Mouse (Mus musculus): ENCODE measurements at regions not wholly inside any gene's neighbourhood (a gene's known extent, or its start where the extent isn't known, plus 50 kb on each side); places are given as distances from the start of the nearest gene placed in this dataset.

DNA sequence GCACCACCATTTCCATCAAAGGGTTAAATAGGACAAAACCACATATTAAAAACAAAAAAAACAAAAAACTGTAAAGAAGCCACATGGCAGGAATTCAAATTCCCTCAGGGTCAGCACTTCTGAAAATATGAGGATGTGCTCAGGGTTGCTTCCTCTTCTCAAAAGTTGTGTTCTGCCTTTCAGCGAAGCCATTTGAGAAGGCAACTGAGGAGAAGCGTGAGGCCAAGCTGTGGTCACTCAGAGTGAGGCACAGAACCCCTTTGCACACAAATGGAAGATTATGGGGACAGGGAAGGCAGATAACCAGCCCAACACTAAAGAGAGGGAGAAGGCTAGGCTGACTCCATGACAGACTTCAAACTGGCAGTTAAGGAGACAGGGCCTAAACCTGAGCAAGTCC lies 142.8 kb upstream of the Jade1 start:
- H3K4me2 ChIP-seq (ENCODE audit: low read depth, low read length), result no peak overlapping the region
- ATAC-seq (ENCODE audit: low read depth), result no peak
- no peak overlapping the region for H3K27ac ChIP-seq (ENCODE audit: low read depth, low read length)
- H3K9ac ChIP-seq (replicated peaks; ENCODE audit: low read depth, low read length), result no peak overlapping the region
- no peaks in the 10 kb centered on the region for H3K27me3 ChIP-seq (ENCODE audit: control insufficient read depth, insufficient read depth, low read length)
- no peaks in the 10 kb centered on the region for H3K9me3 ChIP-seq (ENCODE audit: control insufficient read depth, low read length)
- WGBS, result 87% methylated on average over 2 of the region's 2 CpGs
- H3K36me3 ChIP-seq (ENCODE audit: control insufficient read depth, insufficient read depth, low read length), result no peaks in the 10 kb centered on the region
- H3K4me1 ChIP-seq (ENCODE audit: control insufficient read depth, insufficient read depth, low read length), result peaks cover 7% of the 10 kb centered on the region
- H3K4me3 ChIP-seq (ENCODE audit: low read depth, low read length), result no peak overlapping the region

DNA sequence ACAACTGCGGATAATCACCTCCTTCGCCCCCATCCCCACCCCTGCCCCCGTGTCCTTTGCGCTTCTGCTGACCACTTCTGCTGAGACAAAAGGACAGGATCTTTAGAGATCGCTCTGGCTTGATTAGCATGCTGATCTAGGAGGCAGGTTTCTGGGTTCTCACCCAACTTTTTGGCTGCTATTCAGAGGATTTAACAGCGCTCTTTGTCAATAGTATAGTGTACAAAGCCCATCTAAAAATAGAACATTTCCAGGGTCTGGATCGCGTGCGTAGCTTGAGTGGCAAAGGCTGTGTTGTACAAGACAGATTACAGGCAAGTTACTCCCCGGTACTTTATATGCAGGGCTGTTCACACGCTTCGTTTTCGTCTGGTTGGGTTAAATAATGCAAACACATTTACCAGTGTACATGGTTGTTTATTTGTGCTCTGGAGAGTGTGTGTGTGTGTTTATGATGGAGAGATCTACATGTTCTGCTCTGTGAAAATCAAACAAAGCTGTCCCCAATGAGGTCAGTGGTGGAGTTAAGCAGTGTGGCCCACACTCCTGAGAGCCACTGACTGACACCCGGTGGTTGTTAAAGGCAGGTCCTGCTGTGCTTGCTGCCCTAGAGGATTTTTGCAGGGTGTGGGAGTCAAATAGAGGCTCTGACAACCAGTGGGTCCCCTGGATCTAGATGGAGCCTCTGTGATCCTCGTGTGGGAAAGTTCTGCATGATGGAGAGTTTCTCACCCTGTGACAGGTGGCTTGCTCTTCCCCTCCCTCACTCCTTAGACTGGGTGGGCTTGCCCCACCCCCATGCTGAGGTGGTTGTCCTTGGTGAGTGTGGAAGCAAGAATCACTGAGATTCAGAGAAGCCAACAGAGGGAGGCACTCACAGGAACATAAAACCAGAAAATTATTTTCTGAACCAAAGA lies 146.5 kb upstream of the Jade1 start:
- Histone ChIP-seq H3K9me3 (ENCODE audit: control insufficient read depth, low read length) (no peaks in the 10 kb centered on the region), H3K27me3 (ENCODE audit: control insufficient read depth, insufficient read depth, low read length) (no peaks in the 10 kb centered on the region), H3K36me3 (ENCODE audit: control insufficient read depth, insufficient read depth, low read length) (no peaks in the 10 kb centered on the region), H3K4me2 (ENCODE audit: low read depth, low read length) (peak overlapping the region; percentile 81), H3K4me3 (ENCODE audit: low read depth, low read length) (peak overlapping the region; percentile 41), H3K27ac (ENCODE audit: low read depth, low read length) (peak overlapping the region; percentile 76), H3K4me1 (ENCODE audit: control insufficient read depth, insufficient read depth, low read length) (peaks cover 7% of the 10 kb centered on the region), H3K9ac (replicated peaks; ENCODE audit: low read depth, low read length) (peak overlapping the region; percentile 64)
- ATAC-seq (ENCODE audit: low read depth), result peak; percentile 82
- WGBS, result 6% methylated on average over 15 of the region's 15 CpGs

DNA sequence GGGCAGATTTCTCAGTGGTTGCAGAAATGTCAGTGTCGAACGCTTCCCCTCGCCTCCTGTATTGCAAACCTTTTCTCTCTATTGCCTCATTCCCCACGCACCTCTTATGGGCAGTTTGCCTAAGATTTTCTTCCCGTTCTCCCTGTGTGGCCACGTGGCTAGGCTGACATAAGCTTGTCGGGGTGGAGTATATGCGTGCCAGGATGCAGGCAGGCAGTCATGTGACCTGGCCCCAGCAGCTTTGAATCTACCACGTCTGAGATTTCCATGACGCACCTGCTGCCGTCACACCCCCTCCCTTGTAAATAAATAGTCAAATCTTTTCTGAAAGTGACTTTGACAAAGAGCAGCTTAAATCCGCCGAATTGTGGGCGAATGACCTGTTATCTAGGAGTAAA lies 147.1 kb upstream of the Jade1 start:
- Histone ChIP-seq H3K36me3 (ENCODE audit: control insufficient read depth, insufficient read depth, low read length) (no peaks in the 10 kb centered on the region), H3K27me3 (ENCODE audit: control insufficient read depth, insufficient read depth, low read length) (no peaks in the 10 kb centered on the region), H3K4me3 (ENCODE audit: low read depth, low read length) (peak overlapping the region; percentile 41), H3K4me1 (ENCODE audit: control insufficient read depth, insufficient read depth, low read length) (peaks cover 7% of the 10 kb centered on the region), H3K4me2 (ENCODE audit: low read depth, low read length) (peak overlapping the region; percentile 81), H3K27ac (ENCODE audit: low read depth, low read length) (peak overlapping the region; percentile 76), H3K9ac (replicated peaks; ENCODE audit: low read depth, low read length) (peak overlapping the region; percentile 64), H3K9me3 (ENCODE audit: control insufficient read depth, low read length) (no peaks in the 10 kb centered on the region)
- peak; percentile 96 for ATAC-seq (ENCODE audit: low read depth)
- WGBS, result 5% methylated on average over 14 of the region's 14 CpGs

DNA sequence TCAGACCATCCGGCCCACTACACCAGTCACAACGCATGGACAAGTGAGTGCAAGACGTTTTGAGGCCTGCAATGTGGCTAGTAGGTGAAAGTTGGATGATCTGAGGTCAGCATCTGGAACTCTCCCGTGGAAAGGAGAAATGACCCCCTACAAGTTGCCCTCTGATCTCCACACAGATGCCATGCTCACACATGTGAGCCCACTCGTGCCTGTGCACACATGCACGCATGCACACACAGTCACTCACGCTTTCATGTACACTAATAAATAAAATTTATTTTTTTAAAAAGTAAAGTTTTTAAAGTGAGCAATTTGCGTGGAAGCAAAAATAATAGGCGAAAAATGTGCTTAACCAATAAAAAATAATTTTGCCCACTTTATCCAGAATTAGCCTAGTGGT lies 147.5 kb upstream of the Jade1 start:
- Histone ChIP-seq H3K9me3 (ENCODE audit: control insufficient read depth, low read length) (no peaks in the 10 kb centered on the region), H3K4me3 (ENCODE audit: low read depth, low read length) (peak overlapping the region; percentile 41), H3K9ac (replicated peaks; ENCODE audit: low read depth, low read length) (no peak overlapping the region; the same call in 1 of the 2 replicates), H3K36me3 (ENCODE audit: control insufficient read depth, insufficient read depth, low read length) (no peaks in the 10 kb centered on the region), H3K27ac (ENCODE audit: low read depth, low read length) (no peak overlapping the region), H3K27me3 (ENCODE audit: control insufficient read depth, insufficient read depth, low read length) (no peaks in the 10 kb centered on the region), H3K4me2 (ENCODE audit: low read depth, low read length) (peak overlapping the region; percentile 81; the same call in 1 of the 2 replicates), H3K4me1 (ENCODE audit: control insufficient read depth, insufficient read depth, low read length) (peaks cover 7% of the 10 kb centered on the region)
- WGBS, result 84% methylated on average over 9 of the region's 9 CpGs
- ATAC-seq (ENCODE audit: low read depth), result peak; percentile 38; the same call in 1 of the 2 replicates

DNA sequence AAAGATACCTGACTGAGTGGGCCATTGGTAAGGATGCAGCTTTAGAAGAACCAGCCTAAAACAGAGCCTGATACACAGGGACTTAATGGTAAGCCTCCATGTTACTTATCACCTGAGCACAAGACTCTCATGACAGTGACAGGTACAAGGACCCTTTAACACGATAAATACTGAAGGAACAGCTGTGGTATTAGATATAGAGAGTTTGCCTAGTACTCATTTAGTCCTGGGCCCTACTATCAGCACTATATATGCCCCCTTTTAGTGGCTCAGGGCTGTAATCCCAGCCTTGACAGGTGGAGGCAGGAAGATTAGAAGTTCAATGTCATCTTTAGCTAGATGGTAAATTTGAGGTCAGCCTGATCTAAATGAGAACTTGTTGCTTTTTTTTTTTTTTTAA lies 148.0 kb upstream of the Jade1 start:
- Histone ChIP-seq H3K9ac (replicated peaks; ENCODE audit: low read depth, low read length) (no peak overlapping the region), H3K36me3 (ENCODE audit: control insufficient read depth, insufficient read depth, low read length) (no peaks in the 10 kb centered on the region), H3K4me3 (ENCODE audit: low read depth, low read length) (no peak overlapping the region), H3K4me1 (ENCODE audit: control insufficient read depth, insufficient read depth, low read length) (peaks cover 7% of the 10 kb centered on the region), H3K4me2 (ENCODE audit: low read depth, low read length) (no peak overlapping the region), H3K27me3 (ENCODE audit: control insufficient read depth, insufficient read depth, low read length) (no peaks in the 10 kb centered on the region), H3K27ac (ENCODE audit: low read depth, low read length) (no peak overlapping the region), H3K9me3 (ENCODE audit: control insufficient read depth, low read length) (no peaks in the 10 kb centered on the region)
- WGBS, result 83% methylated on average over 1 of the region's 1 CpGs
- ATAC-seq (ENCODE audit: low read depth), result no peak

DNA sequence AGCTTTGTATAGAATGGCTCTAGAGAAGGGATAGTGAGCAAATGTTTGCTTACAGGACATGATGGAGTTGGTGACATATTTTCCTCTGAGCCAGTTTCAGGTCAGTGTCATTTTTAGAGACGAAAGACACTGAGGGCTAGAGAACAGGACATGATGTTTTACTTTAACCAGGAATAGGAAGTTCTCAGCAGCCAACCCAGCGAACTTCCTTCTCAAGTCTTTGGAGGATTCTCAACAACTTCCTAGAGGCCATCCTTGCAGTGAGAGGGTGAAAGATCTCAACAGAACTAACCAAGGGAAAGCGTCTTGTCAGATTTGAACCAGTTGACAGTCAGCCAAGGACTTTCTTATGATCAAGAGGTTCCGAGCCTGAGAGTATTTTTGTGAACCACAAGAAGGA lies 153.7 kb upstream of the Jade1 start:
- ATAC-seq (ENCODE audit: low read depth), result no peak
- WGBS, result 90% methylated on average over 4 of the region's 4 CpGs
- Histone ChIP-seq H3K36me3 (ENCODE audit: control insufficient read depth, insufficient read depth, low read length) (no peaks in the 10 kb centered on the region), H3K27ac (ENCODE audit: low read depth, low read length) (no peak overlapping the region), H3K9me3 (ENCODE audit: control insufficient read depth, low read length) (no peaks in the 10 kb centered on the region), H3K27me3 (ENCODE audit: control insufficient read depth, insufficient read depth, low read length) (no peaks in the 10 kb centered on the region), H3K9ac (replicated peaks; ENCODE audit: low read depth, low read length) (no peak overlapping the region), H3K4me3 (ENCODE audit: low read depth, low read length) (no peak overlapping the region), H3K4me1 (ENCODE audit: control insufficient read depth, insufficient read depth, low read length) (no peaks in the 10 kb centered on the region), H3K4me2 (ENCODE audit: low read depth, low read length) (no peak overlapping the region)

DNA sequence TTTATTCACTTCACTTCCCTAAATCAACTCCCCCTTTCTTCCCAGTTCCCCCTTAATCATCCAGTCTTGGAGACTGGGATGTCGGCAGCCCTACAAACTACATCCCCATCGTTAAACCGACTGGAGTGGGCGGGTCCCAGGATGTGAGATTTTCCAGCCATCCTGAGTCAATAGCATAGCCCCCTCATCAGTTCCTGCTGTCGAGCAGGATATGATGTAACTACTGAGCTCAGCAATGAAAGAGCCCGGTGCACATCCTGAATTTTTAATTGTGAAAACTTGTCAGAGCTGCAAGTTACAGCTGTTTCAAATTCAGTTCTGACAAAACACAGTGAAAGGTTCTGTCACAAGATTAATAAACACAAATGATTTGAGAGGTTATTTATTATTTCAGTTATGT lies 165.7 kb upstream of the Jade1 start:
- Histone ChIP-seq H3K4me2 (ENCODE audit: low read depth, low read length) (no peak overlapping the region), H3K27me3 (ENCODE audit: control insufficient read depth, insufficient read depth, low read length) (no peaks in the 10 kb centered on the region), H3K9me3 (ENCODE audit: control insufficient read depth, low read length) (no peaks in the 10 kb centered on the region), H3K27ac (ENCODE audit: low read depth, low read length) (no peak overlapping the region), H3K9ac (replicated peaks; ENCODE audit: low read depth, low read length) (no peak overlapping the region), H3K4me1 (ENCODE audit: control insufficient read depth, insufficient read depth, low read length) (no peaks in the 10 kb centered on the region), H3K4me3 (ENCODE audit: low read depth, low read length) (no peak overlapping the region), H3K36me3 (ENCODE audit: control insufficient read depth, insufficient read depth, low read length) (no peaks in the 10 kb centered on the region)
- ATAC-seq (ENCODE audit: low read depth), result no peak
- WGBS, result 60% methylated on average over 6 of the region's 6 CpGs

DNA sequence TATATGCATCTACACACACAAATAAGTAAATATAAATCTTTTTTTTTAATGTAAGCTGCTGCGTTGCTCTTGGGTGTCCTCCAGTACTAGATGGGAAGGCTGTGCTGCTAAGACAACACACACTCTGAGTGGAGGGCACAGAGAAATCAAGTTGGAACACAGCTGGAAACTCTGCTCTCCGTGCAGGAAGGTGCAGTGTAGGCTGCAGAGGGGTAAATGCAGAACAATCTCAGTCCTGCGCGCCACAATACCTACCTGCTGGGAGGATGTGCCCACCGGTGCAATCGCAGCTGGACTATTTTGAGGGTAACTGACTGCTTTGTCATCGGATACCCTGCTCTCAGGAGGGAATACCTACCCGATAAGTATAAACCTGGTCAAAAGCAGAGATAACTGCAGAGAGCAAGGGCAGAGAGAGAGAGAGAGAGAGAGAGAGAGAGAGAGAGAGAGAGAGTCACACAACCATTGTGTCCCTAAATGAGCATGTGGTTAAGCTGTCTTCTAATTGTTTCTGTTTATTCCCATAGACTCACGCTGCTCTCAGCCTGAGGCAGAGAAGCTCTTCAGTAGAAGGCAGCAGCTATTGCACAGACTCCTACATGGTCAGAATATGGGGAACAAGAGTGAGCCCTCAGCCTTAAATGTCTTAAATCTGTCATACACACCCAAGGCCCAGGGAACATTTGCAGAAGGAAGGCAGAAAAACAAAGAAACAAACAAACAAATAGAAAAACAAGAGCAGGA lies 167.9 kb upstream of the Jade1 start:
- H3K4me2 ChIP-seq (ENCODE audit: low read depth, low read length), result no peak overlapping the region
- no peaks in the 10 kb centered on the region for H3K9me3 ChIP-seq (ENCODE audit: control insufficient read depth, low read length)
- peak; percentile 60; the same call in 1 of the 2 replicates for ATAC-seq (ENCODE audit: low read depth)
- no peak overlapping the region for H3K9ac ChIP-seq (replicated peaks; ENCODE audit: low read depth, low read length)
- H3K4me1 ChIP-seq (ENCODE audit: control insufficient read depth, insufficient read depth, low read length), result no peaks in the 10 kb centered on the region
- H3K4me3 ChIP-seq (ENCODE audit: low read depth, low read length), result no peak overlapping the region
- H3K27ac ChIP-seq (ENCODE audit: low read depth, low read length), result no peak overlapping the region
- WGBS, result 42% methylated on average over 9 of the region's 9 CpGs
- no peaks in the 10 kb centered on the region for H3K36me3 ChIP-seq (ENCODE audit: control insufficient read depth, insufficient read depth, low read length)
- H3K27me3 ChIP-seq (ENCODE audit: control insufficient read depth, insufficient read depth, low read length), result no peaks in the 10 kb centered on the region

DNA sequence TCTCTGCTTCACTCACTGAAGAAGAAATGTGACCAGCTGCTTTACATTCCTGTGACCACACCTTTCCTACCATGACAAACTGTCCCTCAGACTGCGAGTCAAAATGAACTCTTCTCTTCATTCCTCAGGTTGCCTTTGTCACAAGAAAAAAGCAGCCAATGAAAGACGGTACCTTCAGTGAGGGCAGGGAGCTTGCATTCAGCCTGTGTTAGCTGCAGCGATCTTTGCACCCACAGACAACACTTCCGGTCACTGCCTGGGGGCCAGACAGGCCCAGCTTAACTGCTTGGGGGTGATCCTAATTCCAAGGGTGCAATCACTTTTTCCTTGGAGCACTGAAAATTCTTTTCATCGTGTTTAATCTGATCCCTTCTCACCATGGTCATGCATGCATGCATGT lies 169.2 kb upstream of the Jade1 start:
- Histone ChIP-seq H3K27ac (ENCODE audit: low read depth, low read length) (no peak overlapping the region), H3K9ac (replicated peaks; ENCODE audit: low read depth, low read length) (no peak overlapping the region), H3K4me1 (ENCODE audit: control insufficient read depth, insufficient read depth, low read length) (no peaks in the 10 kb centered on the region), H3K4me2 (ENCODE audit: low read depth, low read length) (no peak overlapping the region), H3K4me3 (ENCODE audit: low read depth, low read length) (no peak overlapping the region), H3K27me3 (ENCODE audit: control insufficient read depth, insufficient read depth, low read length) (no peaks in the 10 kb centered on the region), H3K36me3 (ENCODE audit: control insufficient read depth, insufficient read depth, low read length) (no peaks in the 10 kb centered on the region), H3K9me3 (ENCODE audit: control insufficient read depth, low read length) (no peaks in the 10 kb centered on the region)
- no peak for ATAC-seq (ENCODE audit: low read depth)
- WGBS, result 69% methylated on average over 5 of the region's 5 CpGs
